Mouse (Mus musculus) kidney, adult 2 months (tissue): ENCODE results near the gene Cxcl12.

Experiments used
- CTCF ChIP-seq: fragments of 200-500 bp; conservative IDR thresholded peaks from 2 replicates; pipeline ENCODE4 v1.5.1; 2011; ENCODE audit warnings: low read depth, mild to moderate bottlenecking, control low read depth, low read length, moderate library complexity, mixed read lengths; ENCODE audit not compliant: insufficient read depth, insufficient read length
- POLR2A ChIP-seq: fragments of 200-500 bp; IDR thresholded peaks from one replicate; pipeline ENCODE4 v1.6.1; 2011; ENCODE audit warnings: low read depth, low read length, control low read depth

DNA sequence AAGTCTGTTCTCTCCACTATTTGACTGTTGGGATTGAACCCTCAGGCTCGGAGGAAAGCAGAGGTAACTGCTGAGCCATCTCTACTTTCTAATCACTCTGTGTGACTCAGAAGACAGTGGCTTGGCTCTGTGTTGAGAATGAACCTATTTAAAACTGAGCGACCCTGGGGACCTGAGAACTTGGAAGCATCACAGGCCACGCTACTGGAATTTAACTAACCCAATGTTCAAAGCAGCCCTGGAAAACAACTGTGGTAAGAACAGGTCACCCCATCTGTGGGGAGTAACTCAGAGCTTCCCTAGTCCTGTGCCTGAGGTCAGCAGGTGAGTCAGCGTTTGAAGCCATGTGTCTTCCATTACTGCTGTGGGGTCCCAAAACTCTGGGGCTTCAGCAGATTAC lies 17.0 kb downstream of the Cxcl12 start:
- TF ChIP-seq CTCF (no peak), POLR2A (no peak)
